Mouse (Mus musculus): ENCODE data around the gene Mtfr1l. TPM values are rescaled to one million over a fixed set of nuclear protein-coding genes. Genes with fewer than 3 reads are reported as not detected.

The Mtfr1l gene
- total RNA-seq (2023), result 10 to 100 TPM; 36.3 to 43.1 TPM

GRCm38 (mm10) chr4:134534932-134535786 is at the start of gene Mtfr1l:
Gene Mtfr1l (minus strand): TSS chr4:134535387.

DNA sequence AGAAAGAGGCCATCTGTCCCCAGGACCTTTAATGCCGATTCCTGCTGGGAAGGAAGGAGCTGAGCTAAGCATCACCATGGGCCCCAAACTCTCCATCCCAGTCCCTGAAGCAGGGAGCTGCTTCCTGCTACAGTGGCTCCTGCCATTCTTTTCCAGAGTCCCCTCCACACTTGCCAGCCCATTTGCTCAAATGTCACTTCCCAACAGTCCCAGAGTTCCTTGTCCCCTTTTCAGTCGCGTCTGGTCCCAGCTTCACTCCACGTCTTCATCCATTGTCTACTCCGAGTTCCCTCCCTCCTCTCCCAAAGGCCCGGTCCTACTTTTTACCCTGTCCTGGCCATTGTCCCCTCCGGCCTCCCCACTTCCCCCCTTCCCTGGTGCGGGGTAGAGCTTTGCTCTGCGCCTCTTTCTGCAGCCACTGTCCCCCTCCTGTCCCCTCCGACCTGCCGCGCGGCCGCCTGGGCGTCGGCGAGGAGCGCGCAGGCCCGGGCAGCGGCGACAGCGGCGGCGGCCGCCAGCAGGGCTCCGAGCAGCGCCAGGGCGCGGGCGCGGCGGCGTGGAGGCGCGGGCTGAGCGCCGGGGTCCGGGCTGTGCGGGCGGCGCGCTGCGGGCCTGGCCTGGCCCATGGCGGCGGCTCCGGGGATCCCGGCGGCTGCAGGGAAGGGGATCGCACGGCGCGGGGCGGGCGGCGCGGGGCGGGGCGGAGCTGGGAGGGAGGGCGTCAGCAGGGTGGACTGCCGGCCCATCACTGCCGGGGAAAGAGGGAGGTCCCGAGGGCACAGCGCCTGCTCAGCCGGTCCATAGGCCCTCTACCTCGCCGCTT is 16.5 kb upstream of the Mtfr1l start, which contains the start of gene Selenon:
Gene Selenon, minus strand, starts transcription at position 673 of the 823 bp plus-strand sequence.

DNA sequence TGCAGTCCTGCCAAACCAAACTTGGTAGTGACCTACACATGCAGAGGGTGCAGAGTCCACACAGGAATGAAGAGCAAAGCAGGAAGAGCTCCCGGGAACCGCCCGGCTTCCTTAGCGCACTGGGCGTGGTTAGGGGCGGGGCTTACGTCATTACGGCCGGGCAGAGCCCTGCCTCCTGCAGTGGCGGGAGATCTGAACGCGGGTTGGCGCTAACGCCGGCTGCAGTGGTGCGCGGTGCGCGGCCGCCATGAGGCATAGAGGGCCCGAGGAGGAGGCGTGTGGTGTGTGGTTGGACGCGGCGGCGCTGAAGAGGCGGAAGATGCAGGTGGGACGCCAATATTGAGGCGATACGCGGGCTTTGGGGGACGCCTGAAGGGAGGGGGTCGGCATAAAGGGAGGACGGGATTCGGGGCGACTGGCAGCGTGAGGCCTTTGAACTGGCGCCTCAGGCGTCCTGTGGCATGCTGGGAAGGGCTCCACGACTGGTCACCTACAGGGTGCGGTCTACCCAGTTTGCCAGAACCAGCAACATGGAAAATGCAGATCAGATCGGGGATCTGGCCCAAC is 24.3 kb downstream of the Mtfr1l start, which contains the start of gene Aunip:
Gene Aunip, plus strand, starts transcription at position 155 of the 567 bp plus-strand sequence.

GRCm38 (mm10) chr4:134496595-134497210 is 38.5 kb downstream of the Mtfr1l start, which contains the start of gene Paqr7:
Gene Paqr7 (plus strand): TSS chr4:134496697.

Other genes with a start within 250 kb of the Mtfr1l start
- gene Pdik1l, start 247.5 kb downstream of the Mtfr1l start, total RNA-seq (2023), result 10 to 100 TPM in 1 of 2 experiments, 1 to 10 TPM in 1; 9.4 to 10.7 TPM
- not detected for gene Trim63, start 220.3 kb downstream of the Mtfr1l start, total RNA-seq (2023)
- gene Slc30a2, start 192.2 kb downstream of the Mtfr1l start, total RNA-seq (2023), result not detected
- gene Extl1, start 151.5 kb downstream of the Mtfr1l start, total RNA-seq (2023), result under 1 TPM; 0.10 to 0.39 TPM
- gene Pafah2, start 139.1 kb downstream of the Mtfr1l start, total RNA-seq (2023), result 1 to 10 TPM; 2.5 to 3.1 TPM
- 1 to 10 TPM; 5.8 to 9.0 TPM for gene Stmn1, start 67.1 kb downstream of the Mtfr1l start, total RNA-seq (2023)
- gene Paqr7, start 38.7 kb downstream of the Mtfr1l start, total RNA-seq (2023), result 10 to 100 TPM; 11.4 to 12.1 TPM
- gene Aunip, start 24.4 kb downstream of the Mtfr1l start, total RNA-seq (2023), result not detected
- 10 to 100 TPM; 23.7 to 33.2 TPM for gene Selenon, start 16.8 kb upstream of the Mtfr1l start, total RNA-seq (2023)
- gene Man1c1, start 168.9 kb upstream of the Mtfr1l start, total RNA-seq (2023), result 10 to 100 TPM; 46.3 to 49.3 TPM
- 10 to 100 TPM; 32.2 to 33.9 TPM for gene Ldlrap1, start 232.6 kb upstream of the Mtfr1l start, total RNA-seq (2023)